Mouse (Mus musculus) hindbrain, embryonic 15.5 days (tissue): ENCODE results near the gene Pdcd6ip. TPM values are rescaled to one million over a fixed set of nuclear protein-coding genes. Genes with fewer than 3 reads are reported as not detected.
A peak's percentile ranks its signal among the peaks of the same experiment; 100 is the strongest.
"Not testable (repeated sequence)": the region's sequence is repeated elsewhere in the genome, so short reads cannot be mapped to it uniquely, and the experiment has no call there.

ENCODE experiments used
- ATAC-seq: fragments of 200-750 bp; cut with Nextera tagmentation; 2 replicates; pipeline ENCODE4 v1.8.0; 2017; ENCODE audit warnings: low read depth, moderate number of reproducible peaks, moderate TSS enrichment; ENCODE audit not compliant: low FRiP score
- H3K27ac ChIP-seq: fragments of 300-500 bp; sonication (generic); replicated peaks from 2 replicates; pipeline ENCODE4 v1.5.1; 2015; ENCODE audit warnings: mild to moderate bottlenecking, inconsistent platforms
- H3K27me3 ChIP-seq: fragments of 300-500 bp; sonication (generic); 2 replicates; pipeline ENCODE4 v1.6.1; 2015; ENCODE audit warnings: control low read depth, inconsistent platforms
- H3K36me3 ChIP-seq: fragments of 300-500 bp; sonication (generic); 2 replicates; pipeline ENCODE4 v1.6.1; 2015; ENCODE audit warnings: control low read depth, inconsistent platforms
- H3K4me1 ChIP-seq: fragments of 300-500 bp; sonication (generic); replicated peaks from 2 replicates; pipeline ENCODE4 v1.6.1; 2015; ENCODE audit warnings: control low read depth, inconsistent platforms
- H3K4me2 ChIP-seq: fragments of 300-500 bp; sonication (generic); 2 replicates; pipeline ENCODE4 v1.6.1; 2015; ENCODE audit warnings: moderate library complexity, mild to moderate bottlenecking, inconsistent platforms
- H3K4me3 ChIP-seq: fragments of 300-500 bp; sonication (generic); 2 replicates; pipeline ENCODE4 v1.5.1; 2015; ENCODE audit warnings: mild to moderate bottlenecking, inconsistent platforms
- H3K9ac ChIP-seq: fragments of 300-500 bp; sonication (generic); 2 replicates; pipeline ENCODE4 v1.6.1; 2015; ENCODE audit warnings: inconsistent platforms
- H3K9me3 ChIP-seq: fragments of 300-500 bp; sonication (generic); 2 replicates; pipeline ENCODE4 v1.6.1; 2016; ENCODE audit warnings: control low read depth, inconsistent platforms
- WGBS: fragments of 180-500 bp; shearing (Covaris S2); methylation state at CpG from one replicate; pipeline ENCODE4 v1.1.7; 2015; 5-methylcytosine and 5-hydroxymethylcytosine counted together
- polyA plus RNA-seq: library from polyadenylated mRNA; unstranded; fragments of >200 nt; fragmentation: Nextera tagmentation; extraction: Ambion mirVana; gene quantifications from 2 replicates; pipeline ENCODE4 v1.2.1, GENCODE M21; 2015

Gene Pdcd6ip
- polyA plus RNA-seq, 1 experiment from 2014 or later: 39.1 TPM

GRCm38 (mm10) chr9:113726991-113727680 lies 19.1 kb upstream of the Pdcd6ip start:
- H3K27ac ChIP-seq: no peak overlapping the region
- no peaks in the 10 kb centered on the region for H3K9me3 ChIP-seq
- H3K9ac ChIP-seq: no peak overlapping the region
- no peak overlapping the region for H3K4me3 ChIP-seq
- WGBS: 90% methylated on average over 18 of the region's 18 CpGs
- no peak overlapping the region for H3K4me2 ChIP-seq
- no peak for ATAC-seq
- H3K4me1 ChIP-seq: no peaks in the 10 kb centered on the region
- H3K36me3 ChIP-seq: no peaks in the 10 kb centered on the region
- no peaks in the 10 kb centered on the region for H3K27me3 ChIP-seq

GRCm38 (mm10) chr9:113726131-113726530 lies 18.1 kb upstream of the Pdcd6ip start:
- no peaks in the 10 kb centered on the region for H3K4me1 ChIP-seq
- no peaks in the 10 kb centered on the region for H3K9me3 ChIP-seq
- no peak overlapping the region for H3K4me2 ChIP-seq
- H3K27ac ChIP-seq: no peak overlapping the region
- no peaks in the 10 kb centered on the region for H3K36me3 ChIP-seq
- H3K27me3 ChIP-seq: no peaks in the 10 kb centered on the region
- H3K4me3 ChIP-seq: no peak overlapping the region
- no peak overlapping the region for H3K9ac ChIP-seq
- WGBS: 79% methylated on average over 3 of the region's 3 CpGs
- ATAC-seq: no peak

DNA sequence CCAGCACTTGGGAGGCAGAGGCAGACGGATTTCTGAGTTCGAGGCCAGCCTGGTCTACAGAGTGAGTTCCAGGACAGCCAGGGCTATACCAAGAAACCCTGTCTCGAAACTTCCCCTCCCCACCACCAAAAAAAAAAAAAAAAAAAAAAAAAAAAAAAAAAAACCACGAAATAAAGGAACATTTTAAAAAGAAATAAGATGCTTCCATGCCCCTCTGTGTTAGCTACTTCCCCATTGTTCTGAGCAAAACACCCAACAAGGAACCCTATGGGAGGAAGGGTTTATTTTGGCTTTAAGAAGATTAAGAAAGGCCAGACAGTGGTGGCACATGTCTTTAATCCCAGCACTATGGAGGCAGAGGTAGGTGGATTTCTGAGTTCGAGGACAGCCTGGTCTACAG lies 17.6 kb upstream of the Pdcd6ip start:
- not testable (repeated sequence) for H3K4me1 ChIP-seq, H3K4me3 ChIP-seq, H3K9ac ChIP-seq, H3K36me3 ChIP-seq, H3K27ac ChIP-seq, H3K4me2 ChIP-seq, H3K9me3 ChIP-seq, H3K27me3 ChIP-seq, ATAC-seq
- WGBS: 91% methylated on average over 5 of the region's 5 CpGs

GRCm38 (mm10) chr9:113724646-113725045 lies 16.6 kb upstream of the Pdcd6ip start:
- Histone ChIP-seq H3K27me3 (no peaks in the 10 kb centered on the region), H3K4me1 (no peaks in the 10 kb centered on the region), H3K4me2 (no peak overlapping the region), H3K4me3 (no peak overlapping the region), H3K9me3 (no peaks in the 10 kb centered on the region), H3K36me3 (no peaks in the 10 kb centered on the region), H3K27ac (no peak overlapping the region), H3K9ac (no peak overlapping the region)
- 85% methylated on average over 15 of the region's 15 CpGs for WGBS
- ATAC-seq: no peak

GRCm38 (mm10) chr9:113719063-113719462 lies 11.0 kb upstream of the Pdcd6ip start:
- Histone ChIP-seq H3K9me3 (no peaks in the 10 kb centered on the region), H3K4me3 (no peak overlapping the region)
- ATAC-seq: no peak

DNA sequence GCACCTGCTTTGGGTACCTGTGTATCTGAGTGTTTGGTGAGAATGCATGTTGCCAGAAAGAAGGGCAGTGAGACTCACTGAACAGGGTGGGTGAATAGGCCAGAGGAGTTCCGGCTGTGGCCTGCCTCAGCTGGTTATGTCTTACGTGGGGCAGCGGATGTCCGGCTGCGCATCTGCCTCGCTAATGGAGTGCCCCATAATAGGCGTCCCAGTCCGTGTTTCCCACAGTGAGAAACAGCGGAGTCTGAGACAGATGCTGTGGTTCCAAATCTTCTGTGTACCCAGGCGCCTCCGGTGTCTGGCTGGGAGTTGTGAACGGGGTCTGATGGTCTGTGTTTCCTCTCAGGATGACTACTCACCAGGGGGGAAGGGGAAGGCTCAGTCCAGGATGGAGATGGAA lies 2.8 kb upstream of the Pdcd6ip start:
- WGBS: 78% methylated on average over 12 of the region's 12 CpGs

More at GRCm38 (mm10) chr9:113719063-113719462, 11.0 kb upstream of the Pdcd6ip start:
- H3K36me3 ChIP-seq: no peaks in the 10 kb centered on the region
- no peaks in the 10 kb centered on the region for H3K27me3 ChIP-seq
- WGBS: 36% methylated on average over 5 of the region's 5 CpGs
- no peaks in the 10 kb centered on the region for H3K4me1 ChIP-seq
- H3K27ac ChIP-seq: no peak overlapping the region
- H3K9ac ChIP-seq: no peak overlapping the region
- H3K4me2 ChIP-seq: no peak overlapping the region

DNA sequence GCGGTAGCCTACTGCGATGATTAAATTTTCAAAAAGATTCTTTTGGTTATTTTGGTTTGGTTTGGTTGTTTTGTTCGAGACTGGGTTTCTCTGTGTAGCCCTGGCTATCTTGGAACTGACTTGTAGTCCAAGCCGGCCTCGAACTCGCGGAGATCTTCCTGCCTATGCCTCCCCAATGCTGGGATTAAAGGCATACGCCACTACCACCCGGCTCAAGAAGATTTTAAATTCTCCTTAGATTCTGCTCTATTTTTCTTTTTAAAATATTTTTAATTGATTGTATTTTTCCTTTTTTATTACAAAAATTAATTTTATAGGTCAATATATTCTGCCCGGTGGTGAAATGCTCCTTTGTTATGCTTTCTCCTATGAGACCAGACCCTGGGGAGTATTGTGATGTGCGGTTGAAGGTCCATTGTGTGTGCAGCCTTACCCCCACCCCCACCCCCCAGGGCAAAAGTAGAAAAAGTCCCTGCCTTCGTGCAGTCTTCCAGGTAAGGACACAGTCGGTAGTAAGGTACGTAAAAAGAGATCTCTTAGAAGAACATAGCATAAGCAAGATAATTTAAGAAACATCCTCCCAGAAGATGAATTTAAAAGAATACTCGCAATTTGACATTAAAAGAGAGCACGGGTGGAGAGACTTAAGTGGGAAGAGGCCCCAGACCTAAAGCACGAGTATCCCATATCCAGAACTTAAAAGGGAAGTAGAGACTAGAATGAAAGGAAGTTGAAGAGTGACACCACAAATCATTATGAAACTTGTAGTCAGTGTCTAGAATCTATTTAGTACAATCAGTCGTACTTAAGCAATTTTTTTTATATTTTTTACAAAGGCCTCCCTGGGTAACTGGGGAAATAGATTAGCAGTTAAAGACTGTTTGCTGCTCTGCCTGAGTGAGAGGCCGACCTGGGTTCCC lies 562 bp upstream of the Pdcd6ip start:
- 57% methylated on average over 19 of the region's 19 CpGs for WGBS
- Histone ChIP-seq H3K4me3 (peak overlapping the region; percentile 95), H3K4me2 (peak overlapping the region; percentile 84), H3K27me3 (no peaks in the 10 kb centered on the region), H3K27ac (peak overlapping the region; percentile 85), H3K9me3 (no peaks in the 10 kb centered on the region), H3K36me3 (no peaks in the 10 kb centered on the region), H3K4me1 (peaks cover 27% of the 10 kb centered on the region), H3K9ac (peak overlapping the region; percentile 94)
- no peak; the same call in 1 of the 2 replicates for ATAC-seq

More for the DNA sequence above, 2.8 kb upstream of the Pdcd6ip start:
- no peak overlapping the region for H3K9ac ChIP-seq
- no peak overlapping the region for H3K4me3 ChIP-seq
- H3K27me3 ChIP-seq: no peaks in the 10 kb centered on the region
- ATAC-seq: no peak
- no peaks in the 10 kb centered on the region for H3K36me3 ChIP-seq
- no peaks in the 10 kb centered on the region for H3K9me3 ChIP-seq
- peaks cover 17% of the 10 kb centered on the region for H3K4me1 ChIP-seq
- no peak overlapping the region for H3K27ac ChIP-seq
- H3K4me2 ChIP-seq: no peak overlapping the region

- WGBS: 68% methylated on average over 9 of the region's 9 CpGs
- Histone ChIP-seq H3K9ac (peak overlapping the region; percentile 94; the same call in 1 of the 2 replicates), H3K27me3 (no peaks in the 10 kb centered on the region), H3K4me1 (peaks cover 27% of the 10 kb centered on the region), H3K9me3 (no peaks in the 10 kb centered on the region), H3K27ac (no peak overlapping the region), H3K4me2 (peak overlapping the region; percentile 84), H3K36me3 (no peaks in the 10 kb centered on the region), H3K4me3 (peak overlapping the region; percentile 95)
- ATAC-seq: no peak
Measured at GRCm38 (mm10) chr9:113706841-113707240, 1.2 kb downstream of the Pdcd6ip start.

GRCm38 (mm10) chr9:113706108-113706507 lies 2.0 kb downstream of the Pdcd6ip start:
- H3K4me1 ChIP-seq: peaks cover 27% of the 10 kb centered on the region
- H3K27ac ChIP-seq: no peak overlapping the region
- no peak for ATAC-seq
- H3K36me3 ChIP-seq: no peaks in the 10 kb centered on the region
- no peak overlapping the region for H3K9ac ChIP-seq
- H3K27me3 ChIP-seq: no peaks in the 10 kb centered on the region
- H3K4me2 ChIP-seq: peak overlapping the region; percentile 84
- no peaks in the 10 kb centered on the region for H3K9me3 ChIP-seq
- no peak overlapping the region; the same call in 1 of the 2 replicates for H3K4me3 ChIP-seq
- WGBS: 91% methylated on average over 2 of the region's 2 CpGs

DNA sequence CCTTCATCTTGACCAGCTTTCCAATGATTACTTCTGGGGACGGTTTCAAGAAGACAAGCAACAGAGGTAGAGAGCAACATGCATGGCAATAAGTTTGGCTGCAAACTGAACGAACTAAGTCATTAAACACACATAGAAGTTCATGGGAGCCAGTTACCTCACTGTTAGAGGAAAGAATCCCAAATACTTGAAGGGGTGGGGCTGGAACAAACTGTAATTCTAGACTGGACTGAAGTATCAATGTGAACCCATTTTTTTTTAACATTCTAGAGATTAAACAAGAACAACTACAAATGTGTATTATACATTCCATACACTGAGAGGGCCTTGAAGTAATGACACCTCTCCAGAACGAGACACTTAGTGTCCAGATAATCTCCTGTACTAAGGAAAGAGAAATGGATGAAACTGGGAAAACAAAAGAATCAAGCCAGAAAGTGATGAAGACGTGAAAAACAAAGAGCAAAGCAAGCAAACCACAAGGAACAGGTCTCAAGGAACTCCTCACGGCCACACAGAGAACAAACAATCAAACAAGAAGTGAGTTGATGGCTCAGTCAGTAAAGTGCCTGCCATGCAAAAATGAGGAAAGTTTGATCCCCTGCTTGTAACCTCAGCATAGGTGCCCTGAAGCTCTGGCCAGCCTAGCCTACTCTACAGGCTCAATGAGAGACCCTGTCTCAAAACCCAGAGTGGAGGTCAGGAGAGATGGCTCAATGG lies 6.5 kb downstream of the Pdcd6ip start:
- Histone ChIP-seq H3K27ac (no peak overlapping the region), H3K4me3 (no peak overlapping the region), H3K9me3 (no peaks in the 10 kb centered on the region), H3K36me3 (0 out of 2 replicates have a peak, but pooled peaks cover 13% of the 10 kb centered on the region), H3K4me2 (no peak overlapping the region), H3K27me3 (no peaks in the 10 kb centered on the region), H3K4me1 (peaks cover 17% of the 10 kb centered on the region), H3K9ac (no peak overlapping the region)
- ATAC-seq: no peak
- WGBS: 88% methylated on average over 5 of the region's 5 CpGs

DNA sequence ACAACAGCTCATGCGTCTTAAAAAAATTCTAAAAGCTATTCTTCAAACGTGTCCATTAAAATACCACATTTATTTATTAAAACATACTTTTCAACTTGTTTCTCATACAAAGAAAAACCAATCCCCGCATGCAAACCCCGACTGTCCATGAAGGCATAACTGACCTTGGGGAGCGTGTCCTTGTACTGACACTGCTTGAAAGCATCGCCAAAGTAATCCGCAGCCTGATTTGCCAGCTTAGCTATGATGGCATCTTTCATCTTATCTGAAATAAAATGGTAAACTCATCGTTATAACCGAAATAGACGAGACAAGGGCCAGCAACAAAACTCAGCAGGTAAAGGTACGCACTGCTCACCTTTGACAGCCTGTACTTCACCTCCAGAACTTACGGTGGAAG lies 20.6 kb downstream of the Pdcd6ip start:
- Histone ChIP-seq H3K4me1 (no peaks in the 10 kb centered on the region), H3K36me3 (peaks cover 68% of the 10 kb centered on the region), H3K27me3 (no peaks in the 10 kb centered on the region), H3K27ac (no peak overlapping the region), H3K9ac (no peak overlapping the region), H3K4me2 (no peak overlapping the region), H3K9me3 (no peaks in the 10 kb centered on the region), H3K4me3 (no peak overlapping the region)
- no peak for ATAC-seq
- WGBS: 95% methylated on average over 12 of the region's 12 CpGs

DNA sequence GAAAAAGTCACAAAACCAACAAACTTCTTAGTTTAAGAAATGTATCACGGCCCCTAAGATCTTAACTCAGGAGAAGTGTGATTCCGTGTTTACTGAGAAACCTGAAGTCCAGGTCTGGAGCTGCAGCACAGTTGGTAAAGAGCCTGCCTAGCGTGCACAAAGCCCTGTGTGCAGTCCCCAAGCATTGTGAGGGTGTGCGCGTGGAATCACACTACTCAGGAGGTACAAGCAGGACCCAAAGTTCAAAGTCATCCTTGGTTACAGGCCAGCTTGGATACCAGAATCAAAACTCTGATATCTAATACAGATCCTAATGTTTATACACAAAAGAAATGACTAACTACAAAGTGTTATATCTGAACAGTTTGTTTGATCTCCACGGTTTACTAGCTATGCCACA lies 34.3 kb downstream of the Pdcd6ip start:
- no peak overlapping the region for H3K4me2 ChIP-seq
- no peak overlapping the region for H3K4me3 ChIP-seq
- no peak for ATAC-seq
- 95% methylated on average over 6 of the region's 6 CpGs for WGBS
- no peak overlapping the region for H3K27ac ChIP-seq
- no peaks in the 10 kb centered on the region for H3K27me3 ChIP-seq
- peaks cover 52% of the 10 kb centered on the region for H3K36me3 ChIP-seq
- no peaks in the 10 kb centered on the region for H3K9me3 ChIP-seq
- H3K9ac ChIP-seq: no peak overlapping the region
- no peaks in the 10 kb centered on the region for H3K4me1 ChIP-seq
